Mouse (Mus musculus) liver, adult 2 months (tissue): ENCODE results near the gene Cs. TPM values are rescaled to one million over a fixed set of nuclear protein-coding genes. Genes with fewer than 3 reads are reported as not detected.

ENCODE experiments used
- DNase-seq: peaks from one replicate; pipeline ENCODE4 v3.0.0-alpha.2; 2011; ENCODE audit warnings: low read depth, low spot score; ENCODE audit errors: extremely low read depth
- H3K27ac ChIP-seq: fragments of 200-500 bp; replicated peaks from 2 replicates; pipeline ENCODE4 v1.5.1; 2012; ENCODE audit warnings: low read depth, mild to moderate bottlenecking, control low read depth, inconsistent platforms, low read length; ENCODE audit not compliant: insufficient read depth
- H3K27me3 ChIP-seq: fragments of 200-500 bp; 2 replicates; pipeline ENCODE4 v1.6.1; 2012; ENCODE audit warnings: mild to moderate bottlenecking, moderate library complexity, low read length, inconsistent platforms; ENCODE audit not compliant: control insufficient read depth, insufficient read depth
- H3K36me3 ChIP-seq: fragments of 200-500 bp; 2 replicates; pipeline ENCODE4 v1.6.1; 2012; ENCODE audit warnings: low read length, inconsistent platforms; ENCODE audit not compliant: control insufficient read depth, insufficient read depth
- H3K4me1 ChIP-seq: fragments of 200-500 bp; 2 replicates; pipeline ENCODE4 v1.6.1; 2011; ENCODE audit warnings: low read length; ENCODE audit not compliant: control insufficient read depth, insufficient read depth
- H3K4me3 ChIP-seq: fragments of 200-500 bp; 2 replicates; pipeline ENCODE4 v1.5.1; 2011; ENCODE audit warnings: low read depth, mild to moderate bottlenecking, control low read depth, low read length, moderate library complexity; ENCODE audit not compliant: insufficient read depth
- H3K79me2 ChIP-seq: fragments of 200-500 bp; 2 replicates; pipeline ENCODE4 v1.6.1; 2012; ENCODE audit warnings: inconsistent platforms, mild to moderate bottlenecking, low read length, moderate library complexity; ENCODE audit not compliant: control insufficient read depth, insufficient read depth
- H3K9ac ChIP-seq: fragments of 200-500 bp; 2 replicates; pipeline ENCODE4 v1.6.1; 2012; ENCODE audit warnings: low read depth, mild to moderate bottlenecking, control low read depth, inconsistent platforms, low read length
- CTCF ChIP-seq: fragments of 200-500 bp; IDR thresholded peaks from 2 replicates; pipeline ENCODE4 v1.5.1; 2011; ENCODE audit warnings: low read depth, low read length, control low read depth
- POLR2A ChIP-seq: fragments of 200-500 bp; IDR thresholded peaks from 2 replicates; pipeline ENCODE4 v1.6.1; 2011; ENCODE audit warnings: low read length, control low read depth; ENCODE audit not compliant: insufficient read depth; ENCODE audit errors: extremely low read depth
- WGBS: fragments of 180-500 bp; shearing (Covaris S2); methylation state at CpG from one replicate; pipeline ENCODE4 v1.1.7; 2018; 5-methylcytosine and 5-hydroxymethylcytosine counted together
- polyA plus RNA-seq: library from polyadenylated mRNA; depleted of rRNA; stranded (reverse); fragments of >200 nt; gene quantifications from 2 replicates; pipeline ENCODE4 v1.2.3, GENCODE M21; 2012
- total RNA-seq: library from RNA; depleted of rRNA; stranded (reverse); fragments of >200 nt; gene quantifications from 2 replicates; pipeline ENCODE4 v1.2.3, GENCODE M21; 2014

Cs gene
- total and polyA plus RNA-seq, 2 experiments: 57.1 to 115 TPM

- TF ChIP-seq CTCF: no peak
- TF ChIP-seq POLR2A: no peak
- WGBS: 41% methylated on average over 6 of the region's 6 CpGs
- H3K9ac ChIP-seq: no peak overlapping the region
- H3K27me3 ChIP-seq: no peaks in the 10 kb centered on the region
- no peaks in the 10 kb centered on the region for H3K36me3 ChIP-seq
- H3K4me1 ChIP-seq: peaks cover 12% of the 10 kb centered on the region
- DNase-seq: peak; percentile 57
- H3K4me3 ChIP-seq: no peak overlapping the region
- H3K27ac ChIP-seq: no peak overlapping the region; the same call in 1 of the 2 replicates
- H3K79me2 ChIP-seq: peaks cover 11% of the 10 kb centered on the region; the same call in 1 of the 2 replicates
Observed at GRCm38 (mm10) chr10:128372989-128373748, 35.6 kb downstream of the Cs start.

GRCm38 (mm10) chr10:128374393-128374792 lies 36.9 kb downstream of the Cs start:
- Histone ChIP-seq H3K36me3 (no peaks in the 10 kb centered on the region), H3K4me1 (peaks cover 12% of the 10 kb centered on the region), H3K27ac (no peak overlapping the region), H3K79me2 (peaks cover 14% of the 10 kb centered on the region; the same call in 1 of the 2 replicates), H3K27me3 (no peaks in the 10 kb centered on the region), H3K9ac (no peak overlapping the region), H3K4me3 (no peak overlapping the region)
- WGBS: 84% methylated on average over 6 of the region's 6 CpGs
- no peak for DNase-seq
- TF ChIP-seq POLR2A: no peak
- peak; percentile 58 for TF ChIP-seq CTCF

GRCm38 (mm10) chr10:128376099-128376454 lies 38.5 kb downstream of the Cs start:
- H3K9ac ChIP-seq: peak overlapping the region; percentile 99
- H3K79me2 ChIP-seq: peaks cover 14% of the 10 kb centered on the region; the same call in 1 of the 2 replicates
- no peak for DNase-seq
- H3K27me3 ChIP-seq: no peaks in the 10 kb centered on the region
- 55% methylated on average over 4 of the region's 4 CpGs for WGBS
- no peak for TF ChIP-seq POLR2A
- no peak for TF ChIP-seq CTCF
- peak overlapping the region; percentile 88 for H3K27ac ChIP-seq
- H3K4me3 ChIP-seq: no peak overlapping the region
- peaks cover 9% of the 10 kb centered on the region; the same call in 1 of the 2 replicates for H3K4me1 ChIP-seq
- H3K36me3 ChIP-seq: no peaks in the 10 kb centered on the region; the same call in 1 of the 2 replicates

- 1% methylated on average over 73 of the region's 73 CpGs for WGBS
- Histone ChIP-seq H3K27me3 (no peaks in the 10 kb centered on the region), H3K27ac (peak within 1 kb of the TSS; percentile 88), H3K4me1 (peaks cover 9% of the 10 kb centered on the region; the same call in 1 of the 2 replicates), H3K9ac (peak within 1 kb of the TSS; percentile 99), H3K4me3 (peak within 1 kb of the TSS; percentile 98), H3K36me3 (no peaks in the 10 kb centered on the region; the same call in 1 of the 2 replicates), H3K79me2 (peaks cover 14% of the 10 kb centered on the region; the same call in 1 of the 2 replicates)
- peak; percentile 45 for DNase-seq
- TF ChIP-seq POLR2A: peak; percentile 46; the same call in 1 of the 2 replicates
- peak; percentile 71 for TF ChIP-seq CTCF
Observed at GRCm38 (mm10) chr10:128376455-128377211, 39.1 kb downstream of the Cs start, which contains the start of gene Ankrd52. Ankrd52 (plus strand) TSS chr10:128377115.

- peak overlapping the region; percentile 30; the same call in 1 of the 2 replicates for H3K27ac ChIP-seq
- no peak for DNase-seq
- H3K4me1 ChIP-seq: peaks cover 9% of the 10 kb centered on the region; the same call in 1 of the 2 replicates
- peak overlapping the region; percentile 99 for H3K9ac ChIP-seq
- H3K27me3 ChIP-seq: no peaks in the 10 kb centered on the region
- TF ChIP-seq CTCF: no peak
- TF ChIP-seq POLR2A: no peak
- H3K4me3 ChIP-seq: peak overlapping the region; percentile 98
- peaks cover 5% of the 10 kb centered on the region for H3K36me3 ChIP-seq
- WGBS: 2% methylated on average over 39 of the region's 47 CpGs
- H3K79me2 ChIP-seq: peaks cover 14% of the 10 kb centered on the region; the same call in 1 of the 2 replicates
Observed at GRCm38 (mm10) chr10:128377222-128377939, 39.8 kb downstream of the Cs start.
